In the genomic region with DNA sequence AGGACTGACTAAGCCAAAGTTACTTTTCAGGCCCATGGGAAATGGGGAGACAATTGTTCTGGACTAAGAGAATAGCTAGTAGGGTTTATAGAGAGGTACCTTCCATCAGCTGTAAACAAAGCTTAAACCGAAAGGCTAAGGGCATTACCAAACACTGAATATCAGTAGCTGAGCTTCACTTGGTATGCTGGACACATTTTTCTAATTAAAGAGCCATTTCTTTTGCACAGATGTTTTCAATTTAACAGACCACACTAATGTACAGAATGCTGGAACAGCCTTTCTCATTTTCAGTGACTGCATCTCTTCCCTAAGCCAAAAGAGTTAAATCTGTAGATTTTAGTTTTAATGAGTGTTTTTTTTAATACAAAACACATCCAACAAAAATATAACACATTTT, we compare ENCODE assay signal across 19 mouse cellular contexts.
DNase-seq lines count a peak whose midpoint lies in the region; ATAC-seq and TF ChIP-seq lines count a peak whose summit lies in the region.
"Had no signal": no experiment of that assay in that cellular context is flagged by ENCODE, and none has a peak within 500 bp of the region (broad histone marks: within the 10 kb centered on the region; RNA-seq: fewer than 3 reads in every experiment).

No protein-coding gene starts in this region.

- no peaks in the 10 kb centered on the region for H3K9me3 ChIP-seq in limb, embryonic 14.5 days (ENCODE audit: control insufficient read depth, low read length)
- no peaks in the 10 kb centered on the region for H3K9me3 ChIP-seq in forebrain, embryonic 16.5 days (ENCODE audit: control insufficient read depth, low read length)
- H3K9me3 ChIP-seq: forebrain, embryonic 15.5 days; hindbrain, embryonic 12.5 days; intestine, embryonic 15.5 days; stomach, embryonic 15.5 days had no signal

- no peak for TF ChIP-seq CTCF in embryonic fibroblast, embryonic 13.5 days (IDR thresholded peaks at IDR 0.05; ENCODE audit: borderline replicate concordance, insufficient read depth, low read length)

- no peaks in the 10 kb centered on the region for H3K27me3 ChIP-seq in limb, embryonic 14.5 days (ENCODE audit: control insufficient read depth, insufficient read depth, low read length)
- no peaks in the 10 kb centered on the region for H3K27me3 ChIP-seq in forebrain, embryonic 16.5 days (replicated peaks; ENCODE audit: control insufficient read depth, insufficient read depth, low read length)
- H3K27me3 ChIP-seq: forebrain, embryonic 15.5 days; hindbrain, embryonic 12.5 days; intestine, embryonic 15.5 days; stomach, embryonic 15.5 days had no signal

- no peak overlapping the region for H3K9ac ChIP-seq in limb, embryonic 14.5 days (ENCODE audit: low read depth, low read length, severe bottlenecking)
- no peak overlapping the region for H3K9ac ChIP-seq in forebrain, embryonic 16.5 days (replicated peaks; ENCODE audit: low read depth, low read length)
- H3K9ac ChIP-seq: forebrain, embryonic 15.5 days; hindbrain, embryonic 12.5 days; intestine, embryonic 15.5 days; stomach, embryonic 15.5 days had no signal

- ATAC-seq in limb, embryonic 14.5 days (ENCODE audit: low FRiP score, low read depth), result peak; percentile 81
- ATAC-seq in forebrain, embryonic 16.5 days, result no peak
- ATAC-seq: forebrain, embryonic 15.5 days; intestine, embryonic 15.5 days had no signal

- 21% methylated on average over 1 of the region's 1 CpGs for WGBS in limb, embryonic 14.5 days
- 76% methylated on average over 1 of the region's 1 CpGs for WGBS in forebrain, embryonic 16.5 days

- peaks cover 3% of the 10 kb centered on the region for H3K4me1 ChIP-seq in embryonic fibroblast, embryonic 13.5 days (ENCODE audit: control insufficient read depth, insufficient read depth, low read length)
- H3K4me1 ChIP-seq in limb, embryonic 14.5 days (ENCODE audit: control insufficient read depth, insufficient read depth, low read length), result peaks cover 9% of the 10 kb centered on the region; the same call in 1 of the 2 replicates
- no peaks in the 10 kb centered on the region for H3K4me1 ChIP-seq in forebrain, embryonic 16.5 days (replicated peaks; ENCODE audit: control insufficient read depth, insufficient read depth, low read length)
- H3K4me1 ChIP-seq: forebrain, embryonic 15.5 days; hindbrain, embryonic 12.5 days; intestine, embryonic 15.5 days; stomach, embryonic 15.5 days had no signal

- DNase-seq in NIH3T3 (ENCODE audit: low read depth), result peak; percentile 68
- DNase-seq in embryo, embryonic 11 days, result peak; percentile 69
- peak; percentile 79 for DNase-seq in limb, embryonic 14.5 days (ENCODE audit: low spot score)
- no peak for DNase-seq in adrenal gland, adult 18-20 months (ENCODE audit: low spot score in 2 of 2)
- DNase-seq in cerebellum, adult 9-11 months, result no peak
- DNase-seq: adrenal gland, postnatal 36 days; cerebellum, adult 11-12 months; cerebellum, postnatal 36 days; heart, postnatal 10 days; lung, adult 18-20 months; lung, postnatal 36 days; thymus, adult 18-20 months had no signal

- H3K36me3 ChIP-seq in limb, embryonic 14.5 days (ENCODE audit: control insufficient read depth, insufficient read depth, low read length), result no peaks in the 10 kb centered on the region
- no peaks in the 10 kb centered on the region for H3K36me3 ChIP-seq in forebrain, embryonic 16.5 days (ENCODE audit: control insufficient read depth, insufficient read depth)
- H3K36me3 ChIP-seq: forebrain, embryonic 15.5 days; hindbrain, embryonic 12.5 days; intestine, embryonic 15.5 days; stomach, embryonic 15.5 days had no signal

- no peak for TF ChIP-seq POLR2A in embryonic fibroblast, embryonic 13.5 days (IDR thresholded peaks at IDR 0.05; ENCODE audit: low read depth, low read length)
- no peak for TF ChIP-seq POLR2A in limb, embryonic 14.5 days (IDR thresholded peaks at IDR 0.05; ENCODE audit: borderline replicate concordance, extremely low read depth, insufficient read depth, insufficient read length)

- H3K4me2 ChIP-seq in limb, embryonic 14.5 days (replicated peaks; ENCODE audit: low read depth, low read length, severe bottlenecking), result 0 out of 2 replicates have a peak overlapping the region, but pooled peaks have one; percentile 1
- no peak overlapping the region for H3K4me2 ChIP-seq in forebrain, embryonic 16.5 days (ENCODE audit: low read length)
- H3K4me2 ChIP-seq: forebrain, embryonic 15.5 days; heart, embryonic 11.5 days; hindbrain, embryonic 12.5 days; intestine, embryonic 15.5 days; stomach, embryonic 15.5 days had no signal

- no peak overlapping the region for H3K4me3 ChIP-seq in embryonic fibroblast, embryonic 13.5 days (ENCODE audit: insufficient read depth, low read length)
- no peak overlapping the region for H3K4me3 ChIP-seq in limb, embryonic 14.5 days (replicated peaks; ENCODE audit: low read length)
- H3K4me3 ChIP-seq in forebrain, embryonic 16.5 days (replicated peaks; ENCODE audit: low read length), result no peak overlapping the region
- H3K4me3 ChIP-seq: forebrain, embryonic 15.5 days; hindbrain, embryonic 12.5 days; intestine, embryonic 15.5 days; stomach, embryonic 15.5 days had no signal

- peak overlapping the region; percentile 69 for H3K27ac ChIP-seq in embryonic fibroblast, embryonic 13.5 days (ENCODE audit: insufficient read depth, low read length)
- no peak overlapping the region for H3K27ac ChIP-seq in limb, embryonic 14.5 days (replicated peaks; ENCODE audit: low read depth, low read length)
- H3K27ac ChIP-seq in forebrain, embryonic 16.5 days (ENCODE audit: low read length), result no peak overlapping the region
- H3K27ac ChIP-seq: forebrain, embryonic 15.5 days; hindbrain, embryonic 12.5 days; intestine, embryonic 15.5 days; stomach, embryonic 15.5 days had no signal

Comparison
In these comparisons a context has a peak if more than half of its experiments do, and no peak if none do; other contexts are left out.
1. DNase-seq: peak in NIH3T3 (single experiment), embryo, embryonic 11 days (single experiment) and limb, embryonic 14.5 days (single experiment); none in adrenal gland, adult 18-20 months (0 of 2) and cerebellum, adult 9-11 months (single experiment).